Mouse (Mus musculus) embryonic fibroblast, embryonic 13.5 days (primary cell): Measurements from ENCODE around the gene Ephb1. TPM values are rescaled to one million over a fixed set of nuclear protein-coding genes. Genes with fewer than 3 reads are reported as not detected.

Experiments used
- H3K27ac ChIP-seq: 2 replicates; pipeline ENCODE4 v1.5.1; 2012; ENCODE audit warnings: low read length, control low read depth, inconsistent platforms; ENCODE audit not compliant: insufficient read depth
- H3K4me1 ChIP-seq: 2 replicates; pipeline ENCODE4 v1.6.1; 2011; ENCODE audit warnings: low read length; ENCODE audit not compliant: control insufficient read depth, insufficient read depth
- H3K4me3 ChIP-seq: 2 replicates; pipeline ENCODE4 v1.5.1; 2011; ENCODE audit warnings: mild to moderate bottlenecking, control low read depth, low read length; ENCODE audit not compliant: insufficient read depth
- CTCF ChIP-seq: IDR thresholded peaks from 2 replicates; pipeline ENCODE4 v1.5.1; 2011; ENCODE audit warnings: mild to moderate bottlenecking, control low read depth, low read length, moderate library complexity, borderline replicate concordance; ENCODE audit not compliant: insufficient read depth
- POLR2A ChIP-seq: IDR thresholded peaks from 2 replicates; pipeline ENCODE4 v1.6.1; 2011; ENCODE audit warnings: low read depth, mild to moderate bottlenecking, control low read depth, low read length, moderate library complexity
- polyA plus RNA-seq: library from polyadenylated mRNA; stranded (reverse); fragments of >200 nt; gene quantifications from 2 replicates; pipeline ENCODE4 v1.2.4, GENCODE M21; 2011; ENCODE audit warnings: low read depth; ENCODE audit not compliant: missing spikeins, insufficient read length

Gene Ephb1
- polyA plus RNA-seq, 1 experiment = 0.18 TPM

- H3K4me1 ChIP-seq = no peaks in the 10 kb centered on the region
- no peak overlapping the region for H3K4me3 ChIP-seq
- TF ChIP-seq POLR2A = no peak
- TF ChIP-seq CTCF = no peak
- H3K27ac ChIP-seq = no peak overlapping the region
These were observed 224.0 kb downstream of the Ephb1 start for GRCm38 (mm10) chr9:102130506-102130905.

GRCm38 (mm10) chr9:102126510-102126909 lies 228.0 kb downstream of the Ephb1 start:
- Histone ChIP-seq H3K27ac (no peak overlapping the region), H3K4me1 (no peaks in the 10 kb centered on the region), H3K4me3 (no peak overlapping the region)
- TF ChIP-seq CTCF (no peak), POLR2A (no peak)

GRCm38 (mm10) chr9:102122880-102123453 lies 231.5 kb downstream of the Ephb1 start:
- Histone ChIP-seq H3K27ac (no peak overlapping the region), H3K4me3 (no peak overlapping the region), H3K4me1 (no peaks in the 10 kb centered on the region)
- TF ChIP-seq CTCF (no peak), POLR2A (no peak)

DNA sequence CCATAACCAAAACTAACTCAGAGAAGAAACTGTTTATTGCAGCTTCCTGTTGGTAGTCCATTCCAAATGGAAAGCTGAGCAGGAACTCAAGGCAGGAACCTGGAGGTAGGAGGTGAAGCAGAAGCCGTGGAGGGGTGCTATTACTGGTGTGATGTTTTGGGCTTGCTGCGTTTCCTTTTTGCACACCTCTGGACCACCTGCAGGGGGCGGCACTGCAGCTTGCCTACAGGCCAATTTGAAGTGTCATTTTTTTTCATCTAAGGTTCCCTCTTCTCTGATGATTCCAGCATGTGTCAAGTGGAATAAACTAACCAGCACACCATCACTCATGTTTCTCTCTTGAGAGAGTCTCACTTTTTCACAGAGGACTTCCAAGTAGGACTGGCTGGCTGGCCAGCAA lies 235.1 kb downstream of the Ephb1 start:
- Histone ChIP-seq H3K4me1 (no peaks in the 10 kb centered on the region), H3K4me3 (no peak overlapping the region), H3K27ac (no peak overlapping the region)
- no peak for TF ChIP-seq POLR2A
- no peak for TF ChIP-seq CTCF

DNA sequence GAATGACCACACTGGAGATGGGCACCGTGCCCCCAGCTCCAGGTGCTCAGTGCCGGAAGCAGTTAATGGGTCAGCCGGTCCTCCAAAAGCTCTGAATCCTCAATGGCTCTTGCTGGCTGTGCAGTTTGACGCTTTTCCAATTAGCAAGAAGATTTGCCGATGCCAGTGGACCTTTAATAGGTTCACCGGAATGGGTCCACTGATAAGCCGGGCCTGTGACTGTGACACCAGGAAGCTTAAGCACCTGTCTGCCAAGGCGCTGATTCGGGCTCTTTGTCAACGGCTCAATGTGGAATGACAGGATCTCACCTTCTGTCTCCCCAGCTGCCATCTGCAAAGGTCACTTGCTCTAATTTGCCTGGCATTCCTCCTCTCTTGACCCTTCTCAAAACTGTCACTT lies 239.2 kb downstream of the Ephb1 start:
- TF ChIP-seq CTCF (no peak), POLR2A (no peak)
- Histone ChIP-seq H3K4me1 (no peaks in the 10 kb centered on the region), H3K27ac (no peak overlapping the region), H3K4me3 (no peak overlapping the region)

DNA sequence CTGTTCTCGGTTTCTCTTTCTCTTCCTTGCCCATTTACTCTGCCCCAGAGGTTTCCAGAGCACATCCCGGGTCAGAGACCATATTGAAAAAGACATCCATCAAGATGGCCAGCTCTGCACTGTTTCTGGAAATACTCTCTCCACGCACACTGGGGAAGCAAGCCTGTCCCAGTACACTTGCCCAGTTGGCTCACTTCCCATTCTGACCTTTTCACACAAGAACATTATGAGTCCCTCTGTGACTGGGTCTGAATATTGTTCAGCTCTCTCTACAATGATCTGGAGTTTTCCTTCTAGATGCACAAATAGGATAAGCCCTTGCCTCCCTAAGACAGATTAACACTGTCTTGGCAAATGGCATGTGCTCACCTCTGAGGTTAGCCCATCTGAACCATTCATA lies 243.0 kb downstream of the Ephb1 start:
- TF ChIP-seq POLR2A (no peak), CTCF (no peak)
- Histone ChIP-seq H3K4me1 (no peaks in the 10 kb centered on the region), H3K27ac (no peak overlapping the region), H3K4me3 (no peak overlapping the region)

- Histone ChIP-seq H3K4me3 (no peak overlapping the region), H3K27ac (no peak overlapping the region), H3K4me1 (no peaks in the 10 kb centered on the region)
- TF ChIP-seq CTCF (no peak), POLR2A (no peak)
These were observed 246.5 kb downstream of the Ephb1 start for GRCm38 (mm10) chr9:102107978-102108377.

GRCm38 (mm10) chr9:102107213-102107612 lies 247.3 kb downstream of the Ephb1 start:
- Histone ChIP-seq H3K27ac (no peak overlapping the region), H3K4me1 (no peaks in the 10 kb centered on the region), H3K4me3 (no peak overlapping the region)
- TF ChIP-seq POLR2A (no peak), CTCF (no peak)

GRCm38 (mm10) chr9:102096825-102097224 lies 257.7 kb downstream of the Ephb1 start:
- H3K4me1 ChIP-seq = no peaks in the 10 kb centered on the region
- TF ChIP-seq POLR2A (no peak), CTCF (no peak)
- H3K27ac ChIP-seq = no peak overlapping the region
- H3K4me3 ChIP-seq = no peak overlapping the region

- Histone ChIP-seq H3K27ac (no peak overlapping the region), H3K4me3 (no peak overlapping the region), H3K4me1 (no peaks in the 10 kb centered on the region)
- TF ChIP-seq CTCF (no peak), POLR2A (no peak)
These were observed 265.9 kb downstream of the Ephb1 start for GRCm38 (mm10) chr9:102088598-102088997.

GRCm38 (mm10) chr9:102086053-102086706 lies 268.3 kb downstream of the Ephb1 start:
- Histone ChIP-seq H3K4me1 (no peaks in the 10 kb centered on the region), H3K27ac (no peak overlapping the region), H3K4me3 (no peak overlapping the region)
- TF ChIP-seq CTCF (no peak), POLR2A (no peak)
